Mouse (Mus musculus) liver, postnatal 0 days (tissue): ENCODE results near the gene Ypel2.

Experiments
- CTCF ChIP-seq: sonication (generic); IDR thresholded peaks from 2 replicates; pipeline ENCODE4 v1.5.1; 2016; ENCODE audit warnings: antibody characterized with exemption, low read depth
- EP300 ChIP-seq: IDR thresholded peaks from 2 replicates; pipeline ENCODE4 v1.6.1; 2016; ENCODE audit warnings: antibody characterized with exemption, low read depth, mild to moderate bottlenecking

DNA sequence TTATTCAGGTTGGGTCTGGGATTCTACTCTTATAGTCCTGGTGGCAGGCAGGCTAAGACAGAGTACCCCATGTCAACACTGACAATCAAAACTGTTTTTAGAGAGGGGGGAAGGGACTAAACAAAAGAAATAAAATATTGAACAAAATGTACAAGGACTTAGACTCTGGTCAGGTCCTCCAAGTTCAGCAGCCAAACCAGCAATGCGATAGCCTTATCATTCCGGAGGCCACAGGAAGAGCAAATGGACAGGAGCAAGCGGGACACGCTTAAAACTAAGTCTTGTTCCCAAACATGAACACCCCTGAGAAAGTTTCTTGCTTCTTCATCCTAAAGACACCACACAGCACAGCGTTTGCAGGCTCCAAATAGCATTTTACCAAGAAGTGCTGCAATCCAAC lies 28.4 kb downstream of the Ypel2 start:
- TF ChIP-seq CTCF (no peak), EP300 (no peak)
